Mouse (Mus musculus): ENCODE data around the gene A730061H03Rik. TPM values are rescaled to one million over a fixed set of nuclear protein-coding genes. Genes with fewer than 3 reads are reported as not detected.

A730061H03Rik gene
- polyA plus RNA-seq (2012; rRNA removed) = 0.32 TPM in 1 of 2 replicates, not detected in the other

GRCm38 (mm10) chr14:55560202-55561073 is at the start of gene A730061H03Rik:
TSS of gene A730061H03Rik (minus strand) at chr14:55560406.
- peaks cover 29% of the 10 kb centered on the region for H3K36me3 ChIP-seq (ENCODE audit: control insufficient read depth, insufficient read depth, low read length)
- under 1% methylated on average over 51 of the region's 51 CpGs for WGBS
- H3K4me3 ChIP-seq (ENCODE audit: low read depth, low read length) = peak within 1 kb of the TSS; percentile 78
- H3K4me1 ChIP-seq (ENCODE audit: control insufficient read depth, insufficient read depth, insufficient read length, low read length) = peaks cover 6% of the 10 kb centered on the region; the same call in 1 of the 2 replicates
- H3K27me3 ChIP-seq (ENCODE audit: control insufficient read depth, insufficient read depth, low read length) = no peaks in the 10 kb centered on the region
- peak within 1 kb of the TSS; percentile 99 for H3K27ac ChIP-seq (ENCODE audit: insufficient read depth, low read depth, low read length)
- TF ChIP-seq POLR2A (IDR thresholded peaks at IDR 0.05; ENCODE audit: low read depth, low read length) (no peak; the same call in 1 of the 2 replicates), CTCF (IDR thresholded peaks at IDR 0.05; ENCODE audit: extremely low read depth, insufficient read length, insufficient replicate concordance, low read depth, low read length) (no peak)

GRCm38 (mm10) chr14:55608339-55608738 is 48.1 kb upstream of the A730061H03Rik start:
- Histone ChIP-seq H3K36me3 (ENCODE audit: control insufficient read depth, insufficient read depth, low read length) (peaks cover 52% of the 10 kb centered on the region), H3K4me1 (ENCODE audit: control insufficient read depth, insufficient read depth, insufficient read length, low read length) (peaks cover 27% of the 10 kb centered on the region; the same call in 1 of the 2 replicates), H3K27me3 (ENCODE audit: control insufficient read depth, insufficient read depth, low read length) (no peaks in the 10 kb centered on the region), H3K27ac (ENCODE audit: insufficient read depth, low read depth, low read length) (no peak overlapping the region), H3K4me3 (ENCODE audit: low read depth, low read length) (no peak overlapping the region)
- no peak for TF ChIP-seq POLR2A (IDR thresholded peaks at IDR 0.05; ENCODE audit: low read depth, low read length)
- TF ChIP-seq CTCF (IDR thresholded peaks at IDR 0.05; ENCODE audit: extremely low read depth, insufficient read length, insufficient replicate concordance, low read depth, low read length) = no peak
- WGBS = 96% methylated on average over 6 of the region's 6 CpGs

GRCm38 (mm10) chr14:55605743-55606459 is 45.7 kb upstream of the A730061H03Rik start:
- Histone ChIP-seq H3K27ac (ENCODE audit: insufficient read depth, low read depth, low read length) (peak overlapping the region; percentile 91), H3K27me3 (ENCODE audit: control insufficient read depth, insufficient read depth, low read length) (no peaks in the 10 kb centered on the region), H3K4me1 (ENCODE audit: control insufficient read depth, insufficient read depth, insufficient read length, low read length) (peaks cover 23% of the 10 kb centered on the region; the same call in 1 of the 2 replicates), H3K4me3 (ENCODE audit: low read depth, low read length) (peak overlapping the region; percentile 28), H3K36me3 (ENCODE audit: control insufficient read depth, insufficient read depth, low read length) (peaks cover 76% of the 10 kb centered on the region)
- TF ChIP-seq POLR2A (IDR thresholded peaks at IDR 0.05; ENCODE audit: low read depth, low read length) (no peak), CTCF (IDR thresholded peaks at IDR 0.05; ENCODE audit: extremely low read depth, insufficient read length, insufficient replicate concordance, low read depth, low read length) (no peak)
- WGBS = 85% methylated on average over 16 of the region's 16 CpGs

GRCm38 (mm10) chr14:55604823-55605222 is 44.6 kb upstream of the A730061H03Rik start:
- peak overlapping the region; percentile 100 for H3K27ac ChIP-seq (ENCODE audit: insufficient read depth, low read depth, low read length)
- H3K4me3 ChIP-seq (ENCODE audit: low read depth, low read length) = peak overlapping the region; percentile 55
- 67% methylated on average over 11 of the region's 11 CpGs for WGBS
- TF ChIP-seq POLR2A (IDR thresholded peaks at IDR 0.05; ENCODE audit: low read depth, low read length) (no peak), CTCF (IDR thresholded peaks at IDR 0.05; ENCODE audit: extremely low read depth, insufficient read length, insufficient replicate concordance, low read depth, low read length) (no peak)
- no peaks in the 10 kb centered on the region for H3K27me3 ChIP-seq (ENCODE audit: control insufficient read depth, insufficient read depth, low read length)
- peaks cover 79% of the 10 kb centered on the region for H3K36me3 ChIP-seq (ENCODE audit: control insufficient read depth, insufficient read depth, low read length)
- peaks cover 23% of the 10 kb centered on the region; the same call in 1 of the 2 replicates for H3K4me1 ChIP-seq (ENCODE audit: control insufficient read depth, insufficient read depth, insufficient read length, low read length)

GRCm38 (mm10) chr14:55603633-55604576 is 43.7 kb upstream of the A730061H03Rik start:
- Histone ChIP-seq H3K4me1 (ENCODE audit: control insufficient read depth, insufficient read depth, insufficient read length, low read length) (peaks cover 23% of the 10 kb centered on the region; the same call in 1 of the 2 replicates), H3K4me3 (ENCODE audit: low read depth, low read length) (peak overlapping the region; percentile 78), H3K27ac (ENCODE audit: insufficient read depth, low read depth, low read length) (peak overlapping the region; percentile 100), H3K27me3 (ENCODE audit: control insufficient read depth, insufficient read depth, low read length) (no peaks in the 10 kb centered on the region), H3K36me3 (ENCODE audit: control insufficient read depth, insufficient read depth, low read length) (peaks cover 79% of the 10 kb centered on the region)
- WGBS = 7% methylated on average over 19 of the region's 19 CpGs
- TF ChIP-seq CTCF (IDR thresholded peaks at IDR 0.05; ENCODE audit: extremely low read depth, insufficient read length, insufficient replicate concordance, low read depth, low read length) (peak; percentile 90), POLR2A (IDR thresholded peaks at IDR 0.05; ENCODE audit: low read depth, low read length) (peak; percentile 47)

GRCm38 (mm10) chr14:55603271-55603632 is 43.0 kb upstream of the A730061H03Rik start, which contains the start of gene Irf9:
TSS of gene Irf9 (plus strand) at chr14:55603571.
- WGBS = 69% methylated on average over 7 of the region's 7 CpGs
- Histone ChIP-seq H3K27me3 (ENCODE audit: control insufficient read depth, insufficient read depth, low read length) (no peaks in the 10 kb centered on the region), H3K27ac (ENCODE audit: insufficient read depth, low read depth, low read length) (peak within 1 kb of the TSS; percentile 100), H3K4me3 (ENCODE audit: low read depth, low read length) (peak within 1 kb of the TSS; percentile 78), H3K4me1 (ENCODE audit: control insufficient read depth, insufficient read depth, insufficient read length, low read length) (peaks cover 23% of the 10 kb centered on the region; the same call in 1 of the 2 replicates), H3K36me3 (ENCODE audit: control insufficient read depth, insufficient read depth, low read length) (peaks cover 79% of the 10 kb centered on the region)
- no peak for TF ChIP-seq CTCF (IDR thresholded peaks at IDR 0.05; ENCODE audit: extremely low read depth, insufficient read length, insufficient replicate concordance, low read depth, low read length)
- no peak for TF ChIP-seq POLR2A (IDR thresholded peaks at IDR 0.05; ENCODE audit: low read depth, low read length)
